Mouse (Mus musculus) brain, embryonic 14.5 days (tissue): ENCODE results near the gene Sirt7. TPM values are rescaled to one million over a fixed set of nuclear protein-coding genes. Genes with fewer than 3 reads are reported as not detected.

Experiments used
- DNase-seq: peaks from one replicate; pipeline ENCODE4 v3.0.0-alpha.2; 2011; ENCODE audit warnings: low read depth
- CTCF ChIP-seq: fragments of 200-500 bp; IDR thresholded peaks from 2 replicates; pipeline ENCODE4 v1.5.1; 2012; ENCODE audit warnings: inconsistent platforms, mild to moderate bottlenecking, moderate library complexity, borderline replicate concordance; ENCODE audit not compliant: insufficient read depth, insufficient read length; ENCODE audit errors: extremely low read depth
- POLR2A ChIP-seq: fragments of 200-500 bp; IDR thresholded peaks from 2 replicates; pipeline ENCODE4 v1.6.1; 2012; ENCODE audit warnings: mild to moderate bottlenecking, inconsistent platforms, borderline replicate concordance; ENCODE audit not compliant: poor library complexity, insufficient read depth, insufficient read length, severe bottlenecking; ENCODE audit errors: extremely low read depth
- polyA plus RNA-seq: library from polyadenylated mRNA; depleted of rRNA; stranded (reverse); fragments of >200 nt; gene quantifications from 2 replicates; pipeline ENCODE4 v1.2.3, GENCODE M21; 2012

The Sirt7 gene
- polyA plus RNA-seq, 1 experiment = 59.4 TPM

- TF ChIP-seq POLR2A (no peak; the same call in 1 of the 2 replicates), CTCF (no peak)
- DNase-seq = peak; percentile 98
Measured at GRCm38 (mm10) chr11:120633520-120634343, 8.7 kb upstream of the Sirt7 start, which contains the start of gene Mafg. Gene Mafg, minus strand, starts transcription at chr11:120633600.

GRCm38 (mm10) chr11:120632559-120633519 lies 7.8 kb upstream of the Sirt7 start:
- TF ChIP-seq POLR2A (no peak), CTCF (no peak)
- DNase-seq = peak; percentile 60

DNA sequence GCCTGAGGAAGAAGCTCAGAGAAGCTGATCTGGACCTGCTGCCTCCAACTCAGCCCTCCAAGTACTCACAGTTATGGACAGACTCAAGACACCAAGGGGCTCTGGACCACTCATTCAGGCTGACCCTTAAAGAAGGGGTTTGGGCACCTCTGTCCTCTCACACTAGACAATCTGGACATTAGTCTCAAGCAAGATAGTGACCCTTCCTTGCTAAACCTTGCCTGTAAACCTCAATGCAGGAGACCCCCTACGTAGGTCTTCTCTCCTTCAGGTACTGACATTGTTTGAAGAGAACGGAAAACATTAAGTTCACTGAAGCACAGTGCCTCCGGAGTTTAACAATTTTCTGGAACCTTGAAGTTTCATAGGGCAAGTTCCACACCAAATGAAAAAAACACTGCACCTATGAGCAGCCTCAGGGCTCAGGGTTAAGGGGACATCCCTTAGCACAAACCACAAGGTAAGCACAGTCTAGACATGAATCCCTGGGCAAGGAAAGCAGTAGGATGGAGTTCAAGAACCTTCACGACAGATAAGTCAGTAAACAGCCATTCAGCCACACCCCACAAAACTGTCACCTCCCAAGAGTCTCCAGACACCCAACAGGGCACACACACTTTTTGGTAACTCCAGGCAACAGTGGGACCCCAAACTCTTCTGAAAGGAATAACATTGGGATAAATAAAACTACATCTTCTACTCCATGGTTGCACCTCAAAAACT lies 6.8 kb upstream of the Sirt7 start:
- no peak for DNase-seq

DNA sequence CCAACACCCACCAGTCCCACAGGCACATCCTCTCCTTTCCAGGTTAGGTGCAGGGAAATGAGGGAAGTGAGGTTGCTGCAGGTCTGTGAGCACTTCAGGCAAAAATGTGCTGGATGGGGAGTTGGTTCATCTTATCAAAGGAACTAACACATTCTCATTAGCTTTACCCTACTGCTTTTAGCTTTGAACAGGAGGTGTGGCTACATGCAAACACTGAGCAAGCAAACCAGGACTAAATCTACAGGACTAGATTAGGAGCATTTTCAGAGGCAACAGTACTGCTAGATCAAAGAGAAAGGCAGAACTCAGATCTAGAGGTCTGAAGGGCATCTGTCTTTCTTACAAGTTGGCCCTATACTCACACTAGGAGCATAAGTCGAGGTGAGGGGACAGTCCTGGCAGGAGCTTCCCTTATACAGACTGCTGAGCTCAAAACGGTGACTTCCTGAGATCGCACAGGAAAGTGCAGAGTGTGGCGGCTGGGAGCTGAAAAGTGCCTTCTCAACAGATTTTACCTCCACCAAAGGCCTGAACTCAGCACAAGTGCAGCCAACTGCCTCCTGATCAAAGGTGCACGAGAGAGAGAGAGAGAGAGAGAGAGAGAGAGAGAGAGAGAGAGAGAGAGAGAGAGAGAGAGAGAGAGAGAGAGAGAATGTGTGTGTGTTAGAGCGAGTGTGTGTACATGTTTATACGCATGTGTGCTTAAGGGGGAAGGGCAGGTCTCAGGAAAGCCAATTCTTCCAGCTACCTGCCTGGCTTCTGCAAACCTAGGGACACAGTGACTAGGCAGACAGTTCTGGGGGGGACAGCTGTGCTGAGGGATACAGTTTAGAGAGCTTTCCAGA lies 6.1 kb upstream of the Sirt7 start:
- DNase-seq = no peak
- no peak for TF ChIP-seq POLR2A
- no peak for TF ChIP-seq CTCF

More for the DNA sequence above, 6.8 kb upstream of the Sirt7 start:
- no peak for TF ChIP-seq POLR2A
- TF ChIP-seq CTCF = no peak

DNA sequence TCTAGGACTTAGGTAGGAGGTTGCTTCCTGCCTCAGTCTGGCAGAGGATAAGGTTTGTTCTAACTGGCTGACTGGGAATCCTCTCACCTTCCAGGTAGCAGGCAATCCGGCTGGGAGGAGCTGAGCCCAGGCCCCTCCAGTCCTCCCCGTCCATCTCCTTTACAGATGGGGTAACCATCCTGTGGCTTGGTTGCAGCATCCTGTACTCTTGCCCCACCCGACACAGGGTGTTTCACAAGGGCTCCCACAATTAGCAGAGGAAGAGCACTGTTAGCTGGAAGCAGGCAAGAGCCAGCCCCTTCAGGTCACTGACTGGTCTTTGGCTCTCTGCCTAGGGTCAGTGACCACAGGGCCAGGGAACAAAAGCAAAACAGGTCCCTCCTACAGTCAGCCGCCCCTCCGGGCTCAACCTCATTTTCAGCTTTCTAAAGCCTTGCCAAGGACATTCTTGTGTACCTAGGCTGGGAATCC lies 5.4 kb upstream of the Sirt7 start:
- DNase-seq = no peak
- TF ChIP-seq POLR2A (no peak), CTCF (no peak)

GRCm38 (mm10) chr11:120629911-120630310 lies 4.9 kb upstream of the Sirt7 start:
- no peak for DNase-seq
- no peak for TF ChIP-seq POLR2A
- TF ChIP-seq CTCF = no peak

DNA sequence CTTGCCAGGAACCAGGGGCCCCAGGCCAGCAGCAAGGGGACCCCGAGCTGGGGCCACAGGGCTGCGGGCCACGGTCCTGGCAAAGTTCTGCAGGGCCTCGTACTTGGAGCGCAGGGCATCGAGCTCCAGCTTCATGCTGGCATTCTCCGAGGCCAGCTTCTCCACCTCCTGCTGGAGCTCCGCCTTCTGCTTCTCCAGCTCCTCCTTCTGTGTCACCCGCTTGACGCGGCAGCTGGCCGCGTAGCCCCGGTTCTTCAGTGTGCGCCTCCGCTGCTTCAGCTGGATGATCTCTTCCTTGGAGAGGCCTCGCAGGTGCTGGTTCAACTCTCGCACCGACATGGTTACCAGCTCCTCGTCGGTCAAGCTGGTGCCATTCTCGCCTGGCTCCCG lies 4.3 kb upstream of the Sirt7 start:
- no peak for TF ChIP-seq CTCF
- no peak for TF ChIP-seq POLR2A
- DNase-seq = no peak

DNA sequence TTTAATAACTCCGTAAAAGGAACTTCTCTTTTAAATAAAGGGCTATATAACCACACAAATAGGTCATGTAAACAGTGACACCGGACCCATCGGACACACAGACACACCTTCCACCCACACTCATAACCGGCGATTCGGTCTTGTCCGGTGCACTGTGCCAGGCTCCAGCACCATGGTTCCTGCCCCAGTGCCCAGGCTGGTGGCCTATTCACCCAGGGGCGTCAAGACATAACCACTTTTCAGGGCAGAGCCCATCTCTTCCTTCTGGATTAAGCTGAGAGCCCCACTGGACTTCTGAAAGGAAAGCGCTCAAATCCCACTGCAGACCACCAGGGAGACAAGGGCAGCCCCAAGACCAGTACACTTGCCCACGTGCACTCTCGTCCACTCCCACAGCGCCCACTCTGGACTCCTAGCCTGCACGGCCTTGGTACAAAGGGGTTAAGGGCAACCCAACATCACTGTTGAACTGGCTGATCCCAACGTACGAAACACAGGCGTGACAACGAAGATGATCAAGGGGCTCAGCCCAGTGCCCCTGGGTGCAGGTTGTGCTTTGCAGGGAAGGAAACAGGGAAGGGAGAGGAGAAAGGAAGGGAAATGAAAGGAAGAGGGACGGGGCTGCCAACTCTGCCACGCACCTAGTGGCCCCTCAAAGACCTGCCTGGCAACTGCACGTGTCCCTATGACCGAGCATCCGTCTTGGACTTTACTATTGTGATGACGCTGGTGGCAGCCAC lies 3.7 kb upstream of the Sirt7 start:
- DNase-seq = no peak
- TF ChIP-seq CTCF (no peak), POLR2A (no peak)

- no peak for TF ChIP-seq POLR2A
- no peak for DNase-seq
Measured at GRCm38 (mm10) chr11:120627468-120628300, 2.6 kb upstream of the Sirt7 start.
